Mouse (Mus musculus): ENCODE results near the gene Dnah7a.
"Not testable (repeated sequence)": the region's sequence is repeated elsewhere in the genome, so short reads cannot be mapped to it uniquely, and the experiment has no call there.

DNA sequence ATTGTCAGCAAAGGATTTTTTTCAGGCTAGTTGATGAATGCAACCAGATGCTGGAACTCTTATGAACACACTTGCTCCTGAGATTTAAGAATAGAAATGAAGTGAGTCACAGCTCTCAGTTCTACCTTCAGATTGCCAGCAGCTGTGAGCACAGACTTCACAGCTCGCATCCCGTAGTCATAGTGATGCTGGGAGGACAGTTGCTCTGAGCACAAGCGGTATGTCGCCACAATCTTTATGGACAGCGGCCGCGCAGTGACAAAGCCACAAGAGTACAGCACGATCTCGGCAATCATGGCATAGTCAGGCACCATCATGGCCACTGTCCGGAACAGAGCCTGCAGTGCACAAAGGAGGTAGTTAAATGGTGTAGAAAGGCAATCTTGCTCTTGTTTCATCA, 159.6 kb downstream of the Dnah7a start:
- TF ChIP-seq CTCF (conservative IDR thresholded peaks at IDR 0.05; ENCODE audit: insufficient read depth, insufficient read length, low read depth, low read length); POLR2A (IDR thresholded peaks at IDR 0.05; ENCODE audit: low read depth, low read length): not testable (repeated sequence)
